Mouse (Mus musculus): ENCODE data around the gene 4930469K13Rik. TPM values are rescaled to one million over a fixed set of nuclear protein-coding genes. Genes with fewer than 3 reads are reported as not detected.

4930469K13Rik gene
- total and polyA plus RNA-seq, 3 experiments: 0.23 to 0.29 TPM; not detected in 1

GRCm38 (mm10) chr11:34072309-34072708 lies 26.0 kb downstream of the 4930469K13Rik start (continued):
- no peak for TF ChIP-seq RCOR1 (IDR thresholded peaks at IDR 0.05; ENCODE audit: low read depth, low read length)
- no peak for TF ChIP-seq CTCF (IDR thresholded peaks at IDR 0.05 in 2 of 3, conservative IDR thresholded peaks at IDR 0.05 in 1 of 3; ENCODE audit: control insufficient read depth in 1 of 3, insufficient read depth in 1 of 3, low read depth in 2 of 3, low read length in 3 of 3, poor library complexity in 1 of 3, severe bottlenecking in 1 of 3)
- TF ChIP-seq MYC (IDR thresholded peaks at IDR 0.05; ENCODE audit: low read depth, low read length): no peak

DNA sequence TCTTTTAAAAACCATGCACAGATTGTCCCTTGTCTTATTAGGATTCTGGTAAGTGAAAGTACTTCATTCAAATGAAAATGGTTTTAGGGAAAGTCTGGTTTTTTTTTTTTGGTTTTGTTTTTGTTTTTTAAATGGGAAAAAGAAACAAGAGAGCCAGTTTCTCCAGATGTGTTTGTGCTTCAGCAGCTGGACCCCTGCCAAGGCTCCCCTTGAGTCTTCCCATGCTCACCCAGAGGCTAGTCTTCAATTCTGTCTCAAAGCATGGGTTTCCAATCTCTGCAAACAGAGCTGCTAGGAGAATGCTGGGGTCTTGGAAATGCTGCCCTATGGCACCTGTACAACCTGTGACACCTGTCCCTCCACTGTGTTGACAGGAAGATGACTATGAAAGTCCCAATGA lies 27.8 kb downstream of the 4930469K13Rik start:
- H3K27ac ChIP-seq (ENCODE audit: control insufficient read depth, low read depth, low read length): no peak overlapping the region
- no peaks in the 10 kb centered on the region for H3K27me3 ChIP-seq (ENCODE audit: control insufficient read depth in 1 of 2, insufficient read depth in 2 of 2, low read length in 2 of 2)
- TF ChIP-seq HCFC1 (IDR thresholded peaks at IDR 0.05; ENCODE audit: low read depth, low read length): no peak
- no peak for TF ChIP-seq GATA1 (IDR thresholded peaks at IDR 0.05; ENCODE audit: low read depth, low read length)
- no peak for TF ChIP-seq GABPA (IDR thresholded peaks at IDR 0.05; ENCODE audit: low read depth, low read length)
- no peak for TF ChIP-seq RAD21 (IDR thresholded peaks at IDR 0.05; ENCODE audit: low read depth, low read length)
- TF ChIP-seq USF1 (IDR thresholded peaks at IDR 0.05; ENCODE audit: low read depth, low read length): no peak
- no peak for TF ChIP-seq CHD1 (IDR thresholded peaks at IDR 0.05; ENCODE audit: low read depth, low read length)
- TF ChIP-seq NRF1 (IDR thresholded peaks at IDR 0.05; ENCODE audit: insufficient read depth, low read depth, low read length, poor library complexity, severe bottlenecking): no peak
- no peak for TF ChIP-seq KAT2A (conservative IDR thresholded peaks at IDR 0.05; ENCODE audit: low read depth, low read length)
- no peak for TF ChIP-seq MEF2A (IDR thresholded peaks at IDR 0.05; ENCODE audit: extremely low read depth, insufficient replicate concordance, low read depth, low read length, poor library complexity, severe bottlenecking)
- H3K79me2 ChIP-seq (ENCODE audit: control insufficient read depth, insufficient read depth, low read length, poor library complexity): no peaks in the 10 kb centered on the region; the same call in 1 of the 2 replicates
- H3K36me3 ChIP-seq (ENCODE audit: control insufficient read depth in 1 of 2, insufficient read depth in 2 of 2, low read length in 2 of 2): peaks cover 15 to 31% of the 10 kb centered on the region in 2 experiments
- no peaks in the 10 kb centered on the region for H3K9me3 ChIP-seq (replicated peaks; ENCODE audit: insufficient read depth, low read length)
- no peak overlapping the region for H3K4me3 ChIP-seq (ENCODE audit: control insufficient read depth in 1 of 2, insufficient read depth in 1 of 2, low read depth in 2 of 2, low read length in 2 of 2)
- no peak overlapping the region for H3K9ac ChIP-seq (ENCODE audit: control insufficient read depth, low read depth, low read length, poor library complexity, severe bottlenecking)
- H3K4me1 ChIP-seq (ENCODE audit: control insufficient read depth in 1 of 2, insufficient read depth in 2 of 2, low read length in 2 of 2): peaks cover 6 to 25% of the 10 kb centered on the region in 2 experiments
- DNase-seq (ENCODE audit: low read depth, low spot score): no peak

- H3K36me3 ChIP-seq (ENCODE audit: control insufficient read depth in 1 of 2, insufficient read depth in 2 of 2, low read length in 2 of 2): peaks cover 4 to 81% of the 10 kb centered on the region in 2 experiments
- peak overlapping the region; percentile 48 for H3K9ac ChIP-seq (ENCODE audit: control insufficient read depth, low read depth, low read length, poor library complexity, severe bottlenecking)
- DNase-seq (ENCODE audit: low read depth, low spot score): peak; percentile 99
- H3K79me2 ChIP-seq (ENCODE audit: control insufficient read depth, insufficient read depth, low read length, poor library complexity): peaks cover 6% of the 10 kb centered on the region
- H3K27me3 ChIP-seq (ENCODE audit: control insufficient read depth in 1 of 2, insufficient read depth in 2 of 2, low read length in 2 of 2): no peaks in the 10 kb centered on the region
- no peak overlapping the region for H3K4me3 ChIP-seq (ENCODE audit: control insufficient read depth in 1 of 2, insufficient read depth in 1 of 2, low read depth in 2 of 2, low read length in 2 of 2)
- peaks cover 48 to 70% of the 10 kb centered on the region in 2 experiments for H3K4me1 ChIP-seq (ENCODE audit: control insufficient read depth in 1 of 2, insufficient read depth in 2 of 2, low read length in 2 of 2)
- H3K9me3 ChIP-seq (replicated peaks; ENCODE audit: insufficient read depth, low read length): no peaks in the 10 kb centered on the region
- peak overlapping the region; percentile 90 for H3K27ac ChIP-seq (ENCODE audit: control insufficient read depth, low read depth, low read length)
- TF ChIP-seq ZKSCAN1 (IDR thresholded peaks at IDR 0.05; ENCODE audit: low read depth, low read length): peak; percentile 31; the same call in 1 of the 2 replicates
- no peak for TF ChIP-seq USF2 (IDR thresholded peaks at IDR 0.05; ENCODE audit: borderline replicate concordance in 1 of 2, insufficient read depth in 1 of 2, low read depth in 1 of 2, low read length in 2 of 2)
- no peak for TF ChIP-seq POLR2AphosphoS5 (IDR thresholded peaks at IDR 0.05; ENCODE audit: borderline replicate concordance, low read depth, low read length)
- TF ChIP-seq HCFC1 (IDR thresholded peaks at IDR 0.05; ENCODE audit: low read depth, low read length): 0 out of 2 replicates have a peak, but pooled peaks have one; percentile 61
- TF ChIP-seq KAT2A (conservative IDR thresholded peaks at IDR 0.05; ENCODE audit: low read depth, low read length): peak; percentile 40; the same call in 1 of the 2 replicates
- peak; percentile 88; the same call in 1 of the 2 replicates for TF ChIP-seq MAZ (IDR thresholded peaks at IDR 0.05; ENCODE audit: low read depth, low read length)
- 0 out of 2 replicates have a peak, but pooled peaks have one; percentile 2 for TF ChIP-seq ZC3H11A (IDR thresholded peaks at IDR 0.05; ENCODE audit: low read depth, low read length)
- no peak for TF ChIP-seq E2F4 (IDR thresholded peaks at IDR 0.05; ENCODE audit: borderline replicate concordance, low read depth, low read length)
- no peak for TF ChIP-seq MYB (IDR thresholded peaks at IDR 0.05; ENCODE audit: low read depth, low read length)
- TF ChIP-seq EP300 (IDR thresholded peaks at IDR 0.05; ENCODE audit: low read depth in 1 of 2, low read length in 2 of 2): peak; percentile 94 to 96
- peak; percentile 90 for TF ChIP-seq MAX (IDR thresholded peaks at IDR 0.05; ENCODE audit: low read length)
- peak; percentile 98 for TF ChIP-seq TCF12 (IDR thresholded peaks at IDR 0.05; ENCODE audit: low read depth, low read length)
- peak; percentile 89 for TF ChIP-seq GATA1 (IDR thresholded peaks at IDR 0.05; ENCODE audit: low read depth, low read length)
- TF ChIP-seq TAL1 (IDR thresholded peaks at IDR 0.05; ENCODE audit: low read length): peak; percentile 99
- no peak for TF ChIP-seq SMC3 (IDR thresholded peaks at IDR 0.05; ENCODE audit: low read depth, low read length)
- TF ChIP-seq MXI1 (IDR thresholded peaks at IDR 0.05; ENCODE audit: low read depth, low read length): peak; percentile 88
- no peak; the same call in 1 of the 2 replicates for TF ChIP-seq ELF1 (IDR thresholded peaks at IDR 0.05; ENCODE audit: low read depth, low read length)
Observed at GRCm38 (mm10) chr11:34063702-34064485, 34.5 kb downstream of the 4930469K13Rik start.

Measured in MEL (cell line).